Mouse (Mus musculus) bone marrow, adult 2 months (tissue): ENCODE measurements around the gene Krtap27-1. TPM values are rescaled to one million over a fixed set of nuclear protein-coding genes. Genes with fewer than 3 reads are reported as not detected.

Source experiments
- H3K27ac ChIP-seq: fragments of 200-500 bp; 2 replicates; pipeline ENCODE4 v1.5.1; 2012; ENCODE audit warnings: low read depth, mild to moderate bottlenecking, control low read depth, inconsistent platforms, low read length; ENCODE audit not compliant: control insufficient read depth, poor library complexity, insufficient read depth
- H3K4me1 ChIP-seq: fragments of 200-500 bp; 2 replicates; pipeline ENCODE4 v1.6.1; 2011; ENCODE audit warnings: low read length; ENCODE audit not compliant: control insufficient read depth, insufficient read depth
- H3K4me3 ChIP-seq: fragments of 200-500 bp; replicated peaks from 2 replicates; pipeline ENCODE3; 2011; ENCODE audit warnings: mild to moderate bottlenecking, low read depth, low read length, control low read depth; ENCODE audit not compliant: control insufficient read depth
- CTCF ChIP-seq: fragments of 200-500 bp; IDR thresholded peaks from 2 replicates; pipeline ENCODE4 v1.5.1; 2011; ENCODE audit warnings: low read length, control low read depth; ENCODE audit not compliant: control insufficient read depth, insufficient read depth
- POLR2A ChIP-seq: fragments of 200-500 bp; IDR thresholded peaks from 2 replicates; pipeline ENCODE4 v1.6.1; 2011; ENCODE audit warnings: low read depth, mild to moderate bottlenecking, control low read depth, low read length, borderline replicate concordance; ENCODE audit not compliant: control insufficient read depth
- WGBS: fragments of 180-500 bp; shearing (Covaris S2); methylation state at CpG from one replicate; pipeline ENCODE4 v1.1.7; 2018; 5-methylcytosine and 5-hydroxymethylcytosine counted together
- polyA plus RNA-seq: library from polyadenylated mRNA; stranded (reverse); fragments of >200 nt; gene quantifications from 2 replicates; pipeline ENCODE4 v1.2.4, GENCODE M21; 2011; ENCODE audit warnings: low replicate concordance; ENCODE audit not compliant: missing spikeins, insufficient read depth, insufficient read length

The Krtap27-1 gene
- polyA plus RNA-seq, 1 experiment, result not detected

DNA sequence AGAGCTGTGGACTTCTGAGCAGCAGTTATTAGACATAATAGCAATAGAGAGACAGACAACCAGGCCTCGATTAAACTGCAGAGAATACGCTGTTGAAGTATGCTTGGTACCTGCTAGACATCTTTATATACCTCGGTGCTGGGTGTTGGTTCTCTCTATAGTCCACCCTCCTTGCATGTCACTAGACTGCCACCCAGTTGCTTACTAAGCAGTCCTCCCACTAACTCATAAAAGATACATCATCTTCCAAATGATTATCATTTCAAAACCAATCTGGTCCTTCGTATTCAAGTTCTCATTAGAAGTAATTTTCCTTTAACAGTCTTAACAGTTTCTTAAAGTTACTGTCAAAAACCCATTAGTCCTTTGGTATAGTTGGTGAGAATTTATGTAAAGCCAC lies 43.9 kb downstream of the Krtap27-1 start, which contains the start of gene 2310079G19Rik:
TSS of gene 2310079G19Rik (minus strand) at position 101 of the 400 bp plus-strand sequence.
- 83% methylated on average over 4 of the region's 4 CpGs for WGBS
- Histone ChIP-seq H3K27ac (no peak within 1 kb of the TSS), H3K4me3 (no peak within 1 kb of the TSS), H3K4me1 (no peaks in the 10 kb centered on the region)
- TF ChIP-seq CTCF (no peak), POLR2A (no peak)

Other genes starting within 250 kb of the Krtap27-1 start
- not detected in 2 replicates for gene Cldn17, start 164.7 kb downstream of the Krtap27-1 start, polyA plus RNA-seq
- gene Cldn8, start 108.5 kb downstream of the Krtap27-1 start, polyA plus RNA-seq, result not detected in 2 replicates
- gene Krtap24-1, start 59.4 kb downstream of the Krtap27-1 start, polyA plus RNA-seq, result not detected in 2 replicates
- not detected in 2 replicates for gene 2310079G19Rik, start 44.0 kb downstream of the Krtap27-1 start, polyA plus RNA-seq
- not detected in 2 replicates for gene Krtap26-1, start 23.9 kb downstream of the Krtap27-1 start, polyA plus RNA-seq
- not detected in 2 replicates for gene 2310061N02Rik, start 36.3 kb upstream of the Krtap27-1 start, polyA plus RNA-seq
- not detected in 2 replicates for gene Krtap13-1, start 57.2 kb upstream of the Krtap27-1 start, polyA plus RNA-seq
- not detected in 2 replicates for gene Krtap13, start 80.0 kb upstream of the Krtap27-1 start, polyA plus RNA-seq
- not detected in 2 replicates for gene 2310034C09Rik, start 87.2 kb upstream of the Krtap27-1 start, polyA plus RNA-seq
- not detected in 2 replicates for gene 2310057N15Rik, start 102.5 kb upstream of the Krtap27-1 start, polyA plus RNA-seq
- gene Gm5965, start 106.2 kb upstream of the Krtap27-1 start, polyA plus RNA-seq, result not detected in 2 replicates
- not detected in 2 replicates for gene Gm20741, start 140.5 kb upstream of the Krtap27-1 start, polyA plus RNA-seq
- not detected in 2 replicates for gene Krtap15, start 148.5 kb upstream of the Krtap27-1 start, polyA plus RNA-seq
- not detected in 2 replicates for gene Krtap14, start 154.5 kb upstream of the Krtap27-1 start, polyA plus RNA-seq
- gene Krtap19-1, start 197.7 kb upstream of the Krtap27-1 start, polyA plus RNA-seq, result not detected in 2 replicates
- not detected in 2 replicates for gene Krtap19-2, start 202.6 kb upstream of the Krtap27-1 start, polyA plus RNA-seq
- gene Krtap19-3, start 206.4 kb upstream of the Krtap27-1 start, polyA plus RNA-seq, result not detected in 2 replicates
- not detected in 2 replicates for gene Krtap19-4, start 213.4 kb upstream of the Krtap27-1 start, polyA plus RNA-seq
- gene Krtap19-5, start 224.8 kb upstream of the Krtap27-1 start, polyA plus RNA-seq, result not detected in 2 replicates